Mouse (Mus musculus) limb, embryonic 13.5 days (tissue): ENCODE results near the gene Tsc22d1. TPM values are rescaled to one million over a fixed set of nuclear protein-coding genes. Genes with fewer than 3 reads are reported as not detected.

Source experiments
- ATAC-seq: fragments of 200-750 bp; cut with Nextera tagmentation; 2 replicates; pipeline ENCODE4 v1.8.0; 2017; ENCODE audit warnings: low read depth, moderate number of reproducible peaks, moderate TSS enrichment; ENCODE audit not compliant: low FRiP score
- H3K27ac ChIP-seq: fragments of 300-500 bp; sonication (generic); 2 replicates; pipeline ENCODE4 v1.5.1; 2015; ENCODE audit warnings: inconsistent platforms, mild to moderate bottlenecking, moderate library complexity
- H3K27me3 ChIP-seq: fragments of 300-500 bp; sonication (generic); 2 replicates; pipeline ENCODE4 v1.6.1; 2015; ENCODE audit warnings: mild to moderate bottlenecking, inconsistent platforms
- H3K36me3 ChIP-seq: fragments of 300-500 bp; sonication (generic); 2 replicates; pipeline ENCODE4 v1.6.1; 2015; ENCODE audit warnings: inconsistent platforms, mild to moderate bottlenecking, moderate library complexity
- H3K4me1 ChIP-seq: fragments of 300-500 bp; sonication (generic); 2 replicates; pipeline ENCODE4 v1.6.1; 2015; ENCODE audit warnings: inconsistent platforms
- H3K4me2 ChIP-seq: fragments of 300-500 bp; sonication (generic); replicated peaks from 2 replicates; pipeline ENCODE4 v1.6.1; 2015; ENCODE audit warnings: inconsistent platforms, mild to moderate bottlenecking, moderate library complexity
- H3K4me3 ChIP-seq: fragments of 300-500 bp; sonication (generic); 2 replicates; pipeline ENCODE4 v1.5.1; 2015; ENCODE audit warnings: moderate library complexity, mild to moderate bottlenecking, inconsistent platforms
- H3K9ac ChIP-seq: fragments of 300-500 bp; sonication (generic); 2 replicates; pipeline ENCODE4 v1.6.1; 2015; ENCODE audit warnings: mild to moderate bottlenecking, inconsistent platforms
- H3K9me3 ChIP-seq: fragments of 300-500 bp; sonication (generic); 2 replicates; pipeline ENCODE4 v1.6.1; 2016; ENCODE audit warnings: inconsistent platforms
- WGBS: fragments of 180-500 bp; shearing (Covaris S2); methylation state at CpG from one replicate; pipeline ENCODE4 v1.1.7; 2015; 5-methylcytosine and 5-hydroxymethylcytosine counted together
- polyA plus RNA-seq: library from polyadenylated mRNA; unstranded; fragments of >200 nt; fragmentation: Nextera tagmentation; extraction: Ambion mirVana; gene quantifications from 2 replicates; pipeline ENCODE4 v1.2.1, GENCODE M21; 2015

Gene Tsc22d1
- polyA plus RNA-seq, 1 experiment from 2014 or later: 777 TPM

DNA sequence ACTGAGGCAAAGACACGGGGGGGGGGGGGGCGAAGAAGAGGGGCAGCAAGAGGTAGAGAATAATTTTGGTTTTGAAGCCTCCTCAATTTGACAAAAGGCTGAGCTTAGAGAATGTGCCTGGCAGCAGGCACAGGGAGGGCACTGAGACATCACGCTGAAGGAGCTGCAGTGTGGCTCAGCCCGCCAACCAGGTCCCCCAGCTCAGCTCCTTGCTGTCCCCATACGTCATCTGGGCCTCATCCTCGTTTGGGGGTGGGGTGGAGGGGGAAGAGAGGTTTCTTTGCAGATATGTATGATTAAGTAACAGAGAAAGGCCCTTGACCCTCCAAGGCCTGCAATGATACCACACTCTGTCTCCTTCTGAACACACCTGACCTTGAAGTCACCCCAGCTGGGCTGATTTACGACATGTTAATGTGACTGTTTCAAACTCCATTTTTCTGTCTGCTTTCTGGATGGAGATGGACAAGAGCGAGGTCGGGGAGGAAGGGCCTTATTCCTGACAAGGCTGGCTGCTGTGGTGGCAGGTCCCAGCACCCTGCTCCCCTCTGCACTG, 113.1 kb downstream of the Tsc22d1 start:
- Histone ChIP-seq H3K36me3 (no peaks in the 10 kb centered on the region), H3K4me3 (no peak overlapping the region), H3K9me3 (no peaks in the 10 kb centered on the region), H3K4me1 (peaks cover 52% of the 10 kb centered on the region), H3K27ac (peak overlapping the region; percentile 79), H3K9ac (no peak overlapping the region), H3K27me3 (no peaks in the 10 kb centered on the region), H3K4me2 (no peak overlapping the region)
- WGBS: 30% methylated on average over 8 of the region's 9 CpGs
- no peak for ATAC-seq

GRCm38 (mm10) chr14:76528641-76529040, 113.9 kb downstream of the Tsc22d1 start:
- peak; percentile 35 for ATAC-seq

GRCm38 (mm10) chr14:76531027-76531660, 116.4 kb downstream of the Tsc22d1 start:
- no peak for ATAC-seq
- no peak overlapping the region for H3K27ac ChIP-seq
- H3K4me3 ChIP-seq: no peak overlapping the region
- 60% methylated on average over 7 of the region's 7 CpGs for WGBS
- peaks cover 65% of the 10 kb centered on the region for H3K4me1 ChIP-seq
- H3K9ac ChIP-seq: no peak overlapping the region
- H3K36me3 ChIP-seq: no peaks in the 10 kb centered on the region
- no peak overlapping the region for H3K4me2 ChIP-seq
- H3K9me3 ChIP-seq: no peaks in the 10 kb centered on the region
- no peaks in the 10 kb centered on the region for H3K27me3 ChIP-seq

More at GRCm38 (mm10) chr14:76528641-76529040, 113.9 kb downstream of the Tsc22d1 start:
- Histone ChIP-seq H3K27ac (peak overlapping the region; percentile 79), H3K4me3 (no peak overlapping the region), H3K9me3 (no peaks in the 10 kb centered on the region), H3K4me1 (peaks cover 60% of the 10 kb centered on the region), H3K36me3 (no peaks in the 10 kb centered on the region), H3K9ac (no peak overlapping the region), H3K27me3 (no peaks in the 10 kb centered on the region), H3K4me2 (peak overlapping the region; percentile 9; the same call in 1 of the 2 replicates)
- 20% methylated on average over 5 of the region's 5 CpGs for WGBS

DNA sequence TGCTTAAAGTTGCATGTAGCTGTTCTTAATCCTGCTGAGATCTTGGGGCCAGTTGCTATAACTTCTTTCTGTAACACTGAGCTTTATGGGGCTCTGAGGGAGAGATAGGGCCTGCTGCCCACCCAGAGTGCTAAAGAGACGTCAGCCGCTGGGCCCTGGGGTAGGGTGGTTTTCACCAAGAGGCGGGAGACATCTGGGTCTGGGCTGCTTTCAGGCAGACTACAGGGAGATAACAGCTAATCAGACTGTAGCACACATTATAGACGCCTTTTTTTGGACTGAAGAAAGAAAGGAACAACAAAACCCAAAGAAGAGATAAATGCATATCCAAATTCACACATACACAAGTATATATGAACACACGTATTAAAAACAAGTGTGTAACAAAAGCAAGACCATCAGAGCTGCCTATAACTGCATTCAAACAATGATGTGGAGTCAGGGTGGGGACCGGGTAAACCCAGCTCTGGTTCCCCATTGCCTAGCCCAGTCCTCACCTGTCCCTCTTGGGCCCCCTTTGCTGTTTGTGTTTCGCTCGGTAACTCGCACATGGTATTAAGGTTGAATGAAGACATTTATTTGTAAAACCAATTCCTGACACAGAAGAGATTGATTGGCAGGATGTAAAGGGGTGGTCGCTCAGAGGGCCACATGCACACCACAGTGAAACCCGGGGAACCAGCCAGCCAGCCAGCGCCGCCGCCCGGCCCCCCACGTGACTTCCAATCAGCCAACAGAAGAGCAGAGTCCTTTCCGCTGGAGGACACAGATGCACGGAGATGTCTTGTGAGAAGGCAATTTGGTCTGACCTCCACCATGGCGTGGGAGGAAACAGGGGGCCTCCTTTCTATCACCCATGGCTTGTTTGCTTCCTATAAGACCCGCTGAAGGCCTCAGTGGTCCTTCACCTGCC, 117.8 kb downstream of the Tsc22d1 start:
- 38% methylated on average over 20 of the region's 20 CpGs for WGBS
- Histone ChIP-seq H3K36me3 (no peaks in the 10 kb centered on the region), H3K4me2 (peak overlapping the region; percentile 56), H3K4me3 (no peak overlapping the region; the same call in 1 of the 2 replicates), H3K9me3 (no peaks in the 10 kb centered on the region), H3K27ac (peak overlapping the region; percentile 72), H3K27me3 (no peaks in the 10 kb centered on the region), H3K9ac (peak overlapping the region; percentile 50; the same call in 1 of the 2 replicates), H3K4me1 (peaks cover 56% of the 10 kb centered on the region)
- peak; percentile 77 for ATAC-seq

DNA sequence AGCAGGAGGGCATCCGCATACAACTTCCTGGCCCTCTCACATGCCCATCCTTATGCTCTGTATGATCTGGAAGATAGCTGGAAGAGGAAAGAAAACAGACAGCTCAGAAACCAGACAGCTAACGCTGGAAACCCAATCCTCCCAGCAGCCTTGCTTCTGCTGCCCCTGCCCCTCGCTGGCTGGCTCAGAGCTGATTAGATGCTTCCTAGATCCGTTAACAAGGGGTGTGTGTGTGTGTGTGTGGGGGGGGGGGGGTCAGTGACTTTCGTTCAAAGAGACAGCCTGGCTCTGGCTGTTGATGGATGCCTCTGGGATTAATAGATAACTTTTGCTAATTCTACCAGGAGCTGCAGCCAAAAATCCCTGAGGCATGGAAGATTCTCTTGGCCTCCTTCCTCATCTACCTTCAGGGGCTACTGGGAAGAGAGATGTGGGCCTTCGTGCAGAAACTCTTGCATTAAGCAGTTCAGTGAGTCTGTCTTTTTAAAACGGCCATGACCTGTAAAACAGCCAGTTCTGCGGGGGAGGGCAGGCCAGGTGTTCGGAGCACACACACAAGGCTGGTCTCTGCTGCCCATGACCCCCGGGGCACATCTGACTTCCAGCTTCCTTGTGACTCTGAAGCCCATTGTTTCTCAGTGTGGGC, 118.5 kb downstream of the Tsc22d1 start:
- peak overlapping the region; percentile 50; the same call in 1 of the 2 replicates for H3K9ac ChIP-seq
- no peak overlapping the region; the same call in 1 of the 2 replicates for H3K4me3 ChIP-seq
- peak overlapping the region; percentile 56 for H3K4me2 ChIP-seq
- H3K36me3 ChIP-seq: no peaks in the 10 kb centered on the region
- WGBS: 8% methylated on average over 10 of the region's 10 CpGs
- H3K27me3 ChIP-seq: no peaks in the 10 kb centered on the region
- peak overlapping the region; percentile 72 for H3K27ac ChIP-seq
- no peaks in the 10 kb centered on the region for H3K9me3 ChIP-seq
- ATAC-seq: peak; percentile 14
- peaks cover 48% of the 10 kb centered on the region for H3K4me1 ChIP-seq

- Histone ChIP-seq H3K9me3 (no peaks in the 10 kb centered on the region), H3K27me3 (no peaks in the 10 kb centered on the region), H3K27ac (no peak overlapping the region), H3K4me2 (no peak overlapping the region), H3K4me3 (no peak overlapping the region), H3K4me1 (peaks cover 37% of the 10 kb centered on the region), H3K36me3 (no peaks in the 10 kb centered on the region), H3K9ac (no peak overlapping the region)
- WGBS: 95% methylated on average over 1 of the region's 1 CpGs
- no peak for ATAC-seq
These were observed 120.3 kb downstream of the Tsc22d1 start for GRCm38 (mm10) chr14:76535096-76535495.

DNA sequence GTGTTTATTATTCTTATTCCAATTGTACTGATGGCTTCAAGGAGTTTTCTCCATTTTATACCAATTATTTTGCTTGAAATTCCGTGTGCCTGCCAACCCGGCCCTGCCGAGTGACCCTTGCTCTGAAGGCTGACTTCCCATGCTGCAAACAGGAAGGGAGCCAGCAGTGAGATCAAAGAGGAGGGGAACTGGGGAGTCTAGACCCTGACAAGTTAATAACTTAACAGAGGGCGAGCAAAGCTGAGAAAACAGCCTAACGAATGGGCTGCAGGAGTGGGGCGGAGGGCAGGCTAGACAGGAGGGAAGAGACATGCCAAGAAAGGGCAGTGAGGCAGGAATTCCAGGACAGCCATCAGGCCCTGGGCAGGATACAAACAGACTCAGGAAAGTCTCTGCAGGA, 122.2 kb downstream of the Tsc22d1 start:
- Histone ChIP-seq H3K4me2 (no peak overlapping the region), H3K27me3 (no peaks in the 10 kb centered on the region), H3K4me1 (peaks cover 26% of the 10 kb centered on the region), H3K36me3 (no peaks in the 10 kb centered on the region), H3K27ac (no peak overlapping the region), H3K9ac (no peak overlapping the region), H3K9me3 (no peaks in the 10 kb centered on the region), H3K4me3 (no peak overlapping the region)
- WGBS: 20% methylated on average over 6 of the region's 6 CpGs
- ATAC-seq: no peak

DNA sequence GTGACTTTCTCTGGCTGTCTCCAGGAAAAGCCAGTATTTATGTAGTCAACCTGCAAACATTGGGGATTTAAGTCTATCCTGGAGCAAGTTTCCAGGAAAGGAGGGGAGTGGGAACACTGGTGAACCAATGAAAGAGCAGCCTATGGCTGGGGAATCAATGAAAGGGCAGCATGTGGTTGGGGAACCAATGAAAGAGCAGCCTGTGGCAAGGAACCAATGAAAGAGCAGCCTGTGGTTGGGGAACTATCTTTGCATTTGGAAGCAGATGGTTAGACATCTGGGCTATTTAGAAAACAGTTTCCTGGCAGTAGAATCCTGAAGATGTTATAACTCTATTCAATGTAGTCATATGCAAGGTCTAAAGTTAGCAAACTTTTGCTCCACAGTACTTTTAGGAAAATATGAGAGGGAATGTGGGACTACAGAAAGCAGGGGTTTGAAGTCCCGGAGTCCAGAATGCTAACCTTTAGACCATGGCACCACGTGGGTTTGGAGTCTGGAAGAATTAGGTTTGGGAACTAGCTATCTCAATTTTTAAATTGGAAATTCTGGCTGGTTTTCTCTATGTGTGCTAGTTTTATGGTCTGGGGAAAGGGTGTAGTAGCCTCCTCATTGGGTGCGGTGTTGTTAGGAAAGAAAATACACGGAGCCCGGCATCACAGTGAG, 125.4 kb downstream of the Tsc22d1 start:
- no peaks in the 10 kb centered on the region for H3K9me3 ChIP-seq
- ATAC-seq: no peak
- H3K9ac ChIP-seq: no peak overlapping the region
- H3K4me3 ChIP-seq: no peak overlapping the region
- no peaks in the 10 kb centered on the region for H3K36me3 ChIP-seq
- no peaks in the 10 kb centered on the region for H3K27me3 ChIP-seq
- no peak overlapping the region for H3K27ac ChIP-seq
- H3K4me1 ChIP-seq: 0 out of 2 replicates have a peak, but pooled peaks cover 5% of the 10 kb centered on the region
- WGBS: 90% methylated on average over 5 of the region's 5 CpGs
- H3K4me2 ChIP-seq: no peak overlapping the region

DNA sequence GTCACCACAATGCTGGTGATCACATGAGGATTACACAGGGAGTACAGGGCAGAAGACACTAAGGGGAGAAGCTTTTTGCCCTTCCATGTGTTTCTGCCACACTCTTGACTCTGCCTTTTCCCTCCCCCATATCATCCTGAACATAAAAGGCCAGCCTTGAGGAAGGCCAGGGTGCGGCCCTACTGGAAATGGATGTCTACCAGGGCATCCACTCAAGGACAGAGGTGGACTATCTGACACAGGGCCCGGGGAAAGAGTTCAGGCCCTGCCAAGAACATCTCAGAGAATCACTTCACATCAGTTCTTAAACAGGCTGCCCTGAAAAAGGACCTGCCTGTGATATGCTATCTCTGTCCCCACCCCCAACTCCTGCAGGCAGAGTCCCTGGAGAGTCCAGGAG, 126.6 kb downstream of the Tsc22d1 start:
- Histone ChIP-seq H3K9me3 (no peaks in the 10 kb centered on the region), H3K4me2 (no peak overlapping the region), H3K4me1 (0 out of 2 replicates have a peak, but pooled peaks cover 5% of the 10 kb centered on the region), H3K4me3 (no peak overlapping the region), H3K36me3 (no peaks in the 10 kb centered on the region), H3K27ac (no peak overlapping the region), H3K9ac (no peak overlapping the region), H3K27me3 (no peaks in the 10 kb centered on the region)
- WGBS: 79% methylated on average over 2 of the region's 2 CpGs
- ATAC-seq: no peak

DNA sequence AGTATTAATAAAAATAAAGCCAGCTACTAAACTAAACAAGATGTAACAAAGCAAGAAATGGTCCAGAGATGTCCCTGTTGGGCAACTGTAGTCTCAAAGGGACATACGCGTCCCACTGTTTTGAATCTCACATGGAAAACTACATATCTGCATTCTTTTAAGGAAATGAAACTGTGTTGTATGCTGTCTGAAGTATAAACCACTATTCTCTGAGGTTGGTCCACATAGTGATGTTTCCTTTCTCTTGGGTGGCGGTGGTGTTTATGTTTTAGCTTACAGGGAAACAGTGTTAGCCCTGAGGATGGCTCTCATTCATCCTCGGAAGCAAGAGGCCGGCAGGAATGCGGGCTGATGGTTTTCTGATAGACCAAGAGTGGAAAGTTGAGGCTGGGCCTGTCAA, 129.4 kb downstream of the Tsc22d1 start:
- Histone ChIP-seq H3K4me1 (no peaks in the 10 kb centered on the region), H3K27me3 (no peaks in the 10 kb centered on the region), H3K9me3 (no peaks in the 10 kb centered on the region), H3K27ac (no peak overlapping the region), H3K36me3 (no peaks in the 10 kb centered on the region), H3K4me2 (no peak overlapping the region), H3K9ac (no peak overlapping the region), H3K4me3 (no peak overlapping the region)
- 80% methylated on average over 6 of the region's 6 CpGs for WGBS
- ATAC-seq: no peak

- Histone ChIP-seq H3K4me2 (peak overlapping the region; percentile 93), H3K27me3 (no peaks in the 10 kb centered on the region), H3K4me1 (peaks cover 54% of the 10 kb centered on the region), H3K4me3 (peak overlapping the region; percentile 64), H3K36me3 (no peaks in the 10 kb centered on the region), H3K27ac (peak overlapping the region; percentile 96), H3K9ac (peak overlapping the region; percentile 83), H3K9me3 (no peaks in the 10 kb centered on the region)
- ATAC-seq: peak; percentile 65; the same call in 1 of the 2 replicates
- whole genome bisulfite sequencing: 16% methylated on average over 18 of the region's 18 CpGs
These were observed 140.7 kb downstream of the Tsc22d1 start for GRCm38 (mm10) chr14:76555263-76556030.
